Mouse (Mus musculus): ENCODE data around the gene Tulp2.

Gene Tulp2

DNA sequence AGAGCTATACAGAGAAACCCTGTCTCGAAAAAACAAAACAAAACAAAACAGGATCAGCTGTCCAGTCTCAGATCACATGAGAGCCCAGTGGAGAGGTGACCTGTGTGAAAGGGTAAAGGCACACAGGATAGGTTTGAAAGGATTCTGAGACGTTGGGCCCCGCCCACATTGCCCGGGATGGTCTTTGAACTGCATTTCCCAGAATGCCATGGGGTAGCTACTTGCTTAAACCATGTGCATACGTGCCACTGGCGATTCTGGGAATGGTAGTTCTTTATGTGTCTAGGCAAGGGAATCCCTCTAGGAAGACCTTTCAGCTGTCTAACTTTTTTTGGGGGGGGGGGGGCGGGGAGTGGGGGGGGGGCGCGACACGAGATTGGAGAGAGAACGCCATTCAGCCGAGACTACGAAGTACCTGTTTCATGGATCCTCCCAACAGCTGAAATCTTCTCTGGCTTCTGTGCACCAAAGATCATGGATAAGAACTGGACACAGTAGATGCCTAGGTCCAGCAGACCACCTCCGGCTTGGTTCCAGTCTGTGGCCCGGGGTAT is at the start of gene Tulp2:
Tulp2 (plus strand) TSS at position 504 of the 554 bp plus-strand sequence.
- in situ Hi-C loops (cut with MseI, MboI), result no loop called here

GRCm38 (mm10) chr7:45433835-45434202 is 47.9 kb upstream of the Tulp2 start:
- in situ Hi-C loops (cut with MseI, MboI), result no loop called here

GRCm38 (mm10) chr7:45434203-45435015 is 47.3 kb upstream of the Tulp2 start, which contains the start of gene Gys1:
Gys1 (plus strand) TSS chr7:45434844.
- in situ Hi-C loops (cut with MseI, MboI), result no loop called here

- in situ Hi-C loops (cut with MseI, MboI), result no loop called here
Measured at GRCm38 (mm10) chr7:45435038-45435437, 46.6 kb upstream of the Tulp2 start.

GRCm38 (mm10) chr7:45436444-45436843 is 45.2 kb upstream of the Tulp2 start:
- in situ Hi-C loops (cut with MseI, MboI), result no loop called here

- in situ Hi-C loops (cut with MseI, MboI), result no loop called here
Measured at GRCm38 (mm10) chr7:45437046-45437445, 44.6 kb upstream of the Tulp2 start.

DNA sequence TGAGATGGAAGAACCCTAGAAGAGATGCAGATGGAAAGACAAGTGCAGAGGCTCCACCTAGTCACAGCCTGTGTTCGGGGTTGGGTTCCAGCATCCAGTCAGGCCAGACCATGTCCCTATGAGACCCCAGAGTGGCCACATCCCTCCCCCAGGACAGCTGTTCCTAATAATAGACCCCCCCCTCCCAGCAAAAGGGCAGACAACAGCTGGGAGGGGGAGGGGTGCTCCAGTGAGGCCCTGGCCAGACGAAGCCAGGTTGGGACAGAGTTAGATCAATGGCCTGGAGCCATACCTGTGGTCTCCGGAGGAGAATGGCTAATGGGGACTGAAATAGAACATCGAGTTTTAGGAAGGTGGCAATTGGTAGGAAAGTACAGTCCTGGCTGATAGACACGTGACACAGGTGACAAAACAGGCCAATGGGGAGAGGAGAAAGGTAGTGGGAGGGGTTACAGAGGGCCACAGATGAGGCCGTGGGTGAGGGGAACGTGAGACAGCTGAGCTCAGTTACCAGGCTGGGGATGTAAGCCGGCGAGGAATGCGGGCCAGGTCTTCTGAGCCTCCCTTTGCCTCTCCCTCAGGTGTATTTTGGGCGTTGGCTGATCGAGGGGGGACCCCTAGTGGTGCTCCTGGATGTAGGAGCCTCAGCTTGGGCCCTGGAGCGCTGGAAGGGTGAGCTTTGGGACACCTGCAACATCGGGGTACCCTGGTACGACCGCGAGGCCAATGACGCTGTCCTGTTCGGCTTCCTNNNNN is 44.0 kb upstream of the Tulp2 start, which contains the start of gene Ruvbl2:
Ruvbl2 (minus strand) TSS at position 576 of the 756 bp plus-strand sequence.
- in situ Hi-C loops (cut with MseI, MboI), result no loop called here

DNA sequence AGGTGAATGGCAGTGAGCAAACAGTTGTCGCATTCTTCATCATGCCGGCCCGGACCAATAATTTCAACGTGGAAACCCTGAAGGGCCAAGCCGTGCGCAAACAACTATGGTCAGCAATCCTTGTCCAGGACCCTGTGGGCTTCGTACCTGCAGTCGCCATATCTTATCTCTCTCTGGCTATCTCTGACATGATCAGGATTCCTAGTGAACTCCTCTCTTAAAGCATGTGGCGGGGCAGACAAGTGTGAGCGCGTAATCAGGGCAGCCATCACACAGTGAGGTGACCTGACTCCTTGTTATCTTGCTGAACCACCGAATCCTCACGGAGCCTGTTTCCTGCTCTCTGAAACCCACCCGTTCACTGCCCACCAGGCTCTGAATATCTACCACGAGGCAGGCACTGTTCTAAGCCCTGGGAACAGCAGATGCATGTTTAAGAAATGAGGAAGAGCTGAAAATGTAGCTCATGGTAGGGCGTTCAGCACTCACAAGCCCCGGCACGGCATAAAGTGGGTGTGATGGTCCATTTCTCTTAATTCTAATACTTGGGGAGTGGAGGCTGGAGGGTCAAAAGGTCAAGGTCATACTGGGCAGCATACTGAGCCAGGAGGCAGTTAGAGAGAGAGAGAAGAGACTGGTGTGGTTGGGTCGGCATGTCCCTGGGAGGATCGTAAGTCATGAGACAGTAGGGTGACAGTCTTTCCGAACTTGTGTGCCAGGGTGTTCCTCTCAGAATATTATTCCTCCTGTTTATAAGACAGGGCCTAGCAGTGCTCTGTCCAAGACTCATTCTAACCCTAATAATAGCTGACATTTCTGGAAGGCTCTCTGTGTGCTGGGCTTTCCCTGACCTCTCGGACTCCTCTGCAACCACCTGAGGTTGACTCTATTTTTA is 37.9 kb upstream of the Tulp2 start:
- in situ Hi-C loops (cut with MseI, MboI), result no loop called here

DNA sequence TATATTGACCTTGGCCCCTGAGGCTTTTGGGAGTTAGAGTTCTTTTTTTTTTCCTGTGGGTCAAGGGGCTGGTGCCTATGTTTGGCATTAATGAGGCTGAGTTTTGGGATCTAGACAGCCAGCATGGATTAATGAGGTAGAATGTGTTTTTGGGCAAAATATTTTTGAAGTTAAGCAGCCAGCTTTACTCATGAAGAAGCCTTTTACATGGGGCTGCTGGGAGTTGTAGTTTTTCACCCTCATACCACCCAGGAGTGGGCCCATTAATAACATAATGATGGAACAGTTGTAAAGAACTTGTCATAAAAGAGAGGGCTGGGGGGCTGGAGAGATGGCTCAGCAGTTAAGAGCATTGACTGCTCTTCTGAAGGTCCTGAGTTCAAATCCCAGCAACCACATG is 35.1 kb upstream of the Tulp2 start:
- in situ Hi-C loops (cut with MseI, MboI), result loop anchor here in 1 of 2 experiments (5.0 kb wide), 1 partner anchor 39 kb away; the partner anchor contains the start of gene Kcna7

GRCm38 (mm10) chr7:45447325-45447990 is 34.2 kb upstream of the Tulp2 start:
- in situ Hi-C loops (cut with MseI, MboI), result loop anchor here in 1 of 2 experiments (5.0 kb wide), 1 partner anchor 40 kb away; the partner anchor contains the start of gene Kcna7

DNA sequence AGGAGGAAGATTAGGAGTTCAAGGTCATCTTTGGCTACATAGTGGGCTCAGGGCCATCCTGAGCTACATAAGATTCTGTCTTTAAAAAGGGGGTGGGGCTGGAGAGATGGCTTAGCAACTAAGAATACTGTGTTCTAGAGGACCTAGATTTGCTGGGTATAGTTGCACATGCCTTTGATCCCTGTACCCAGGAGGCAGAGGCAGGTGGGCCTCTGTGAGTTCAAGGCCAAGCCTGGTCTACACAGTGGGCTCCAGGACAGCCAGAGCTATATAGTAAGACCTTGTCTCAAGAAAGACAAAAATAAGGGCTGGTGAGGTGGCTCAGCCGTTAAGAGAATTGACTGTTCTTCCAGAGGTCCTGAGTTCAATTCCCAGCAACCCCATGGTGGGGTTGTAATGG is 31.7 kb upstream of the Tulp2 start:
- in situ Hi-C loops (cut with MseI, MboI), result loop anchor here (5.0 to 10.0 kb wide), 2 partner anchors 43 to 65 kb away; partner anchors contain the start of genes Kcna7 (in 1 of the 2) and Nucb1 (in 1 of the 2)

GRCm38 (mm10) chr7:45451344-45451982 is 30.2 kb upstream of the Tulp2 start:
- in situ Hi-C loops (cut with MseI, MboI), result loop anchor here in 1 of 2 experiments (10.0 kb wide), 1 partner anchor 63 kb away; the partner anchor contains the start of gene Nucb1

GRCm38 (mm10) chr7:45454971-45455370 is 26.7 kb upstream of the Tulp2 start:
- in situ Hi-C loops (cut with MseI, MboI), result loop anchor here in 1 of 2 experiments (10.0 kb wide), 1 partner anchor 60 kb away; the partner anchor contains the start of gene Nucb1

DNA sequence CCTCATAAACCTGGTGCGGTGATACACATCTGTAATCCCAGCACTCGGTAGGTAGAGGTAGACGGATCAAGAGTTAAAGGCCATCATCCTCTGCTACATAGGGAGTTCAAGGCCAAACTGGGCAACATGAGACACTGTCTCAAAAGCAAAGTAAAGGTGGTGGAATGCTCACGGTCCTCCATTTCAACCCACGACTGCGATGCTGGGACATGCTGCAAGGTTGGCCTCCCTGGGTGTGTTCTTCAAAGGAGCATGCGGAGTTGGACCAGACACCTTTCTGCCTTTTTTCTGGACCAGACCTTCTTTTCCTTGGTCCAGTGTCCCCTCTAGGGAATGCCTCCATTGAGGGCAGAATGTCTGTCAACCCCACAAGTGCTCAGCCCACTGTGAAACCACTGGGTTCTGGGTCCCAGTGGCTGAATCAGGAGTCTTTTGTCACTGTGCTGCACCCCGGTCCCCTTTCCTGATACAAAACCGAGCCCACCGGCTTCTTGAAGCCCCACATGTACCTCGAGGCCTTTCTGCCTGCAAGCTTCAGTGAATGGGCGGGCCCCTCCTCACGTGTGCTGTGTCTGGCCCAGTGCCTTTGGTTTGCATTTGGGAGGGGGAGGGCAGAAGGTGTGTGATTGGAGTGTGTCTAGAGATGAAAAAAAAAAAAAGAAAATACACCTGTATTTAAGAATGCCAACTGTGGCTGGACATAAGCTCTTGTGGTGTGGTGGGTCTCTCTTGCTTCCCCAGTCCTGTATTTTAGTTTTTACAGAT is 25.6 kb upstream of the Tulp2 start:
- in situ Hi-C loops (cut with MseI, MboI), result loop anchor here in 1 of 2 experiments (10.0 kb wide), 1 partner anchor 59 kb away; the partner anchor contains the start of gene Nucb1

DNA sequence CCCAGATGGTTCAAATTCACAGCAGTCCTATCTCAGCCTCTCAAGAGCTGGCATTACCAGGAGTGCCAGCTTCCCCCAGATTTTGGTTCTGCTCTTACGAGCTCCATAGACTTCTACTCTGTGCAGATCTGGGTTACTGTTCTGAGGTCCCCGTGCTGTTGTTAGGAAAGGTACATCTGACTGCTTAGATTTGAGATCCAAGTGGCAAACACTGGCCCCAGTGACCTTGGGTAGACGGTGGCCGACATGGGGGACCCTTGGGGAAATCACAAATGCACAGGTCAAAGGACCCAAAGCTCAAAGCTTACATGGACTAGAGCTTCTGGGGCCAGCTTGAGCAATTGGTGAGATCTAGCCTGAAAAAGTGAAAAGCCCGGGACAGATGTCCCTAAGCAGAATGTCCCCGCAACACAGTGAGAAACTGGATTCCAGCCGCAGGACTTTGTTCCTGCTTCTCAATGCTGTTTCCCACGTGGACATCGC is 24.9 kb upstream of the Tulp2 start:
- in situ Hi-C loops (cut with MseI, MboI), result loop anchor here in 1 of 2 experiments (10.0 kb wide), 1 partner anchor 58 kb away; the partner anchor contains the start of gene Nucb1

DNA sequence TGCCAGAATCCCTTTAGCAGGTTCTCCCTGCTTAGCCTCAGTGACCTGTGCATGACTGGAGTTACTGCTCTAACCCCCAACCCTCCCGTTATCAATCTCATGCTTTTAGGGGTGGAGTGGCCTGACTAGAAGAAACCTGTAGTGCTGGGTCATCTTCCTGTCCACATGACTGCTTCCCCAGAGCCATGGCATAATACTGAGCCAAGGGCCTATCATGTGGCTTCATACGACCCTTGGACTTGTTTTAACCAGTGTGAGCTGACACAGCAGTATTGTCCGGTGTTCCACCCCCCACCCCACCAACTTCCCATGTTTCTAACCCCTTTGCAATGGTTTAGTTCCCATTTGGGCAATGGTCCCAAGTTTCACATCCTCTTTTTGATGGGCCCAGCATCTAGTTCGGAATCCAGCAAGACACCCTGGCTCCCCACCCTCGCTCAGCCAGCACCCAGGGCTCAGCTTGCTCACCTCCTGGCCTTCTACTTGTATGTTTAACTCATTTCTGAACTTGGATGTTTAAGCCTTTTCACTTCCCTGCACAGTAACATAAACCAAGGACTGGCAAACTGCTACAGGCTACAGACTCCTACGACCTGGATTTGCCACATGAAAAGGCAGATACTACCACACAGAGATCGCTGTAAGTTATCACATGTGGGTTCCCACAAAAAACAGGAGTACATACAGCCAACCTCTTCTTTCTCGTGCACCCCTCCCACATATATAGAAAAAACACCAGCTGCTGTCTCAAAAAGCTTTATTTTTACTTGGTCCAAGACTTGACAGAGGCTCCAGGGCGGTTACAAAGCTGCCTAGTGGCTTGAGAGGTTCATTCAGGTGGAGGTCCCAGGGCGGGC is 24.2 kb upstream of the Tulp2 start:
- in situ Hi-C loops (cut with MseI, MboI), result loop anchor here in 1 of 2 experiments (10.0 kb wide), 1 partner anchor 57 kb away; the partner anchor contains the start of gene Nucb1
